Mouse (Mus musculus): ENCODE results near the gene Defb19. TPM values are rescaled to one million over a fixed set of nuclear protein-coding genes. Genes with fewer than 3 reads are reported as not detected.

The Defb19 gene
- not detected in 2 replicates for polyA plus RNA-seq (2012; rRNA removed)

DNA sequence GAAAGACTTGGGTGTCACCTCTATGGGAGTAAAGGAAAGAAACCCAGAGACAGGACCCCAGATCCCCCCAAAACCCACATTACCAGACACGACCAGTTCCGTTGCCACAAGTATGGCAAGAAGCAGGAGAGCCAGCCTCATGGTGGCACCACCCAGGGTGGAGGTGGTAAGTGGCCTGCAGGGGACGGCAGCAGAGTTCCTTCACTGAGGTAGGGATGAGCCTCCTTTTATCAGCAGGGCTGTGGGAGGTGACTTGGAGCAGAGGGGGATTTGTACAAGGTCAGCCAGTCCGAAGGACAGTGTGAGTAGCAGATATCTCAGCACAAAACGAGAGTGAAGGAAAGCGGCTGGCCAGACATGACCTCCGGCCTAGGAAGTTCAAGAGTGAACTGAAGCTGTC, at the start of gene Defb19:
Gene Defb19, minus strand, starts transcription at position 206 of the 400 bp plus-strand sequence.

DNA sequence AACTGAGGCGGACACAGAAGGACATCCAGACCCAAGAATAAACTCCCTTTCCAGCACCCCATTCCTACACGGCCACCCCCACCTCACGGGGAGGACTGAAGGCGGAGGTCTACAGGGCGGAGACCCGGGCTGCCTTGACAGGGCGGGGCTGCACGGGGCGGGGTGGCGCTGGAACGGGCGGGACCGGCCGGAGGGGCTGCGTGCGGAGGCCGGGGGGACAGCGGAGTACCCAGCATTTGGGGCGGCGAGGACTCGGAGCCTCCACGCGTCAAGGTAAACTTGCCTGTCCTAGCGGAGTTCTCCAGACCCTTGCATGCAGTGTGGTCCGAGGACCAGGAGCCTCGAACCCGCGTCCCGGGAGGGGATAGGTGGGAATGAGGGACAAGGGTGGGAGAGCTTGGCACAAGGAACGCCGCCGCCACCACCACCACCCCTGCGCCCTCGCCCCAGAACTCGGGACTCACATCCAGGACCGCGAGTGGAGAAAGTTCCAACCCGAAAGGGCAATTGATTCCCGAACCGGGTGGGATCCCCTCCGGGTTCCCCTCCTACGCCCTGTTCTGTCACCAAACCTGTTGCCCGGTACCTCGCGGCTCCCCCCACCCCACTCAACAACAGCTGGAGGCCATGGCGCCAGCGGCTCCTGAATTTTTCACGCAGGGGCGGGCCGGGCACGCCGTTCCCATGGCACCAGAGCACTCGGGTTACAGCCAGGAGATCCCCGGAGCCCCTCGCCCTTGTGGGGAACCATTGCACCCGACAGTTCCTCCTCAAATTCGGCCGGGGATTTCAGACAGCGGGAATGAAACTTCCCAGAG, 46.9 kb upstream of the Defb19 start, which contains the start of gene Rem1:
Gene Rem1, plus strand, starts transcription at position 178 of the 818 bp plus-strand sequence.

DNA sequence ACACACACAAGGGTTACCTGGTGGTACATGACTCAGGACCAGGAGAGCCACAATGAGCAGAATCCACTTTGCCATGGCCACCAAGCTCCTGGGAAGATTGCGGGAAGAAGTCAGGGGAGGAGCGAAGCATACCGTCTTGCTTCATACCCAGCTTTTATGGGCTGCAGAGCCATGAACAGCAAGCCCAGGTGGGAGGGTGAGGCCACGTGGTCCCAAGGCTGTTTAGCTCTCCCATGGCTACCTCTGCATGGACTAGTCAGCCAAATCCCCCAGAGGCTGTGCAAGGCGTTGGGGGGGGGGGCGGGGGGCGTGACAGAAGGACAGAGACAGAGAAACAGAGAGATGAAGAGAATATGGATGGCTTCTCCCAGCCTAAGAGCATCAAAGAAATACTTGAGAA, 42.8 kb upstream of the Defb19 start, which contains the start of gene Defb25:
Gene Defb25, minus strand, starts transcription at position 101 of the 400 bp plus-strand sequence.

DNA sequence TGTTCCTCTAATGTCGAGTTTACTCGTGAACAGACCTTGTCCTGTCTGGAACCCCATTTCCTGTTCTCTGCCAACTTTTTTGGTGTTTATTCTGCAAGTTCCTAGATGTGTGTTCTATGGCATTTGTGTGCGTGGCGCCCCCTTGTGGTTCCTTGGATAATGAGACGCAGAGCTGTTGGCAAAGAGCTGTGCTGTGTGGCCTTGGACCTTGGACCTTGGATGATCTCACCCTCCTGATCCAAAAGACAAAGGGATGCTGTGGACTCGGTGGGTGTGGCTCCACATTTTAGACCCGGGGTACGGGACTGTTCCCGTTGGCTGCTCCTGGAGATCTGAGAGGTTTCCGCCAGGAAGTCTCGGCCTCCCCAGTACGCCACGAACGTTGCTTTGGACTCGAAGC, 23.9 kb upstream of the Defb19 start, which contains the start of gene Defb36:
Gene Defb36, plus strand, starts transcription at position 271 of the 400 bp plus-strand sequence.

DNA sequence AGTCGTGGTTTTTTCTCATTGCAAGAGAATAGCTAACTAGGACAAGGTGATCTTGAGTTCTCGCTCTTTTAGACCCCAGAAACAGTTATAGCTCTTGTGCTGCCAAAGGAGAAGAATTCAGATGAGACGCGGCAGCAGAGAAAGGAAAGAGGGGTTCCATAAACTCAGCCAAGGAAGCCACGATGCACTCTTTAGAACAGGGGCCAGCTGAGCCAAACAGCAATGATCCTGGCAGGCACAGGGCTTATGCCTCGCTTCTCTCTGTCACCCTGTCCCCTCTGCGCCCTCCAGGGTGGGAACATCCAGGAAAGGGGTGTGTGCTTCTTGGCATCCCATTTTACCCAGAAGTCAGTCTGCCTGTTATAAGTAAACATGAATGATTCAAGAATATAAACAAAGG, 19.2 kb upstream of the Defb19 start, which contains the start of gene Defb45:
Gene Defb45, minus strand, starts transcription at position 101 of the 400 bp plus-strand sequence.

DNA sequence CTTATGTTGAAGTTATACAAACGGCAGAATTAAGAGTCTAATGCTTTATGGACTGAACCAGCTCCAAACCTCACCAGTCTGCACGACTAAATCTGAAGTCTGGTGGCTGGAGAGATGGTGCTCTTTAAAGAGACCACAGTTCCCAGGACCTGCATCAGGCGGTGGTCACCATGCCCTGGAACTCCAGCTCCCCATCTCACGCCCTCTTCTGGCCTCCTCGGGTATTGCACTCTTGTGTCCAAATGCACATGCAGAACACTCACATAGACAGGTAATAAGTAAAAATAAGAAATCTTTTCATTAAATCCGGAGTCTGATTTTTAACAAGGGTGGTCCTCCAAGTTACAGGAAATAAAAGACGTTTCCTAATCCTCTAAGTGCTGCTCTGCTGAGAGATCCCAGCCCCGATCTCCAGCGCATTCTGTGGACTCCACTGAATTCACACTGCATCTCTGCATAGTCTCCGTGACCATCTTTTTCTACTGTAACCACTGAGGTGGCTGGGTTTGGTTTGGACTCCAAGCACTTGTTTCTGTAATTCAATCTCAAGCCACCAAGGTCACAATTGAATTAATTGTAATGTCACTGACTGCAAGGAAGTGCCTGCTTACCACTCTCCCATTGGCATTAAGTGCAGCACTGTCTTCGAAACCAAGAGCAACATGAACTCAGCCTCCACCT, 7.9 kb downstream of the Defb19 start, which contains the start of gene Defb21:
Gene Defb21, plus strand, starts transcription at position 631 of the 681 bp plus-strand sequence.

DNA sequence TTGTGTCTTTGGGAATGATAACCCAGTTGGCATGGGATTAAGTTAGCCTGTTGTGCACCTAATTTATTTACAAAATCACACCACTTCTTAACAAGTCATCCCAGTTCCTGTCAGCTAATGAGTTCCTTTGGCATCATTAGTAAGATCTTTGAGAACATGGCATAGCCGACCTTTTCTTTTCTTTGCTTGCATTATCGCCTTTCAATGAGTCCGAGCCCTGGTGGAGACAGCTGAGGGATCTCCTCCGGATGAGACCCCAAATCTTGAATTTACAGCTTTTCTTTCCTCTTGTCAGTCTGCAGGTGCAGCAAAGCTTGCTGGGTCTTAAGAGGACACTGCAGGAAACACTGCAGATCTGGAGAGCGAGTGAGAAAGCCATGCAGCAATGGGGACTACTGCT, 11.1 kb downstream of the Defb19 start, which contains the start of gene Gm17416:
Gene Gm17416, plus strand, starts transcription at position 301 of the 400 bp plus-strand sequence.

DNA sequence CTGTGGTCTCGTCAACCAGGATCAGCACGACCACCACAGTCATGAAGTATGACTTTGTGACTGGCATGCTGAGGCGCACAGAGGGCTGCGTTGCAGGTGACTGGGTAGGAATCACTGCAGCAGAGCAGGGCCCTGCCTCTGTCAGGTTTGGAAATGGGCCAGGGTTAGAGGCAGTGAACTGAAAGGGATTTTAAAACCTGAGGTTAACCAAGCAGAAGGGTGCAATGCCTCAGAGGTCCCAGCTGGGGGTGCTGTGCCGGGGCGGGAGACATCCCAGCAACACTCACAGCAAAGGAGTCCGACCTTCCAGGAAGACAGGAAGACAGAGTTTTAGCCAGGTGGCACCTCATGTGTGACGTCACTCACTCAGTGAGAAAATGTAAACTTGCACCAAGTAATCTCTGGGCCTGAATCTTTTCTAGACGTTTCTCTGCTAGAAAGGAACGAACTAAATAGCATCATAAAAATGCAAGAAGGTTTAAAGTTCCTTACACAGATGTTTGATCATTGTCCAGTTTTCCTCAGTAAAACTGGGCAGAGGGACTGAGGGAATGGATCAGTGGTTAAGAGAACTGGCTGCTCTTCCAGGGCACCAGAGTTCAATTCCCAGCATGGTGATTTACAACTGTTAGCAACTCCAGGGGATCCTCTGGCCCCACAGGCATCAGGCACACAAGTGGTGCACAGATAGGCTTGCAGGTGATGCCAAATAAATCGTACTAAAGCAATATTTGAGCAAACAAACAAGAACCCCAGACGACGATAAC, 40.0 kb downstream of the Defb19 start, which contains the start of gene Defb29:
Gene Defb29, minus strand, starts transcription at position 155 of the 767 bp plus-strand sequence.

Other genes with a start within 250 kb of the Defb19 start
- gene Rbck1, start 247.7 kb downstream of the Defb19 start, polyA plus RNA-seq (2012; rRNA removed): 89.9 and 100 TPM in 2 replicates
- gene Trib3, start 236.3 kb downstream of the Defb19 start, polyA plus RNA-seq (2012; rRNA removed): 1.5 and 3.1 TPM in 2 replicates
- 0.22 and 0.56 TPM in 2 replicates for gene Nrsn2, start 203.7 kb downstream of the Defb19 start, polyA plus RNA-seq (2012; rRNA removed)
- gene Sox12, start 182.2 kb downstream of the Defb19 start, polyA plus RNA-seq (2012; rRNA removed): 3.7 and 4.3 TPM in 2 replicates
- gene Zcchc3, start 165.3 kb downstream of the Defb19 start, polyA plus RNA-seq (2012; rRNA removed): 1.3 and 1.4 TPM in 2 replicates
- 0.26 TPM in 1 of 2 replicates, not detected in the other for gene 6820408C15Rik, start 164.7 kb downstream of the Defb19 start, polyA plus RNA-seq (2012; rRNA removed)
- gene Defb23, start 115.7 kb downstream of the Defb19 start, polyA plus RNA-seq (2012; rRNA removed): 0.23 TPM in 1 of 2 replicates, not detected in the other
- 1.2 TPM in 1 of 2 replicates, not detected in the other for gene Defb20, start 103.2 kb downstream of the Defb19 start, polyA plus RNA-seq (2012; rRNA removed)
- gene Defb22, start 90.2 kb downstream of the Defb19 start, polyA plus RNA-seq (2012; rRNA removed): 0.31 TPM in 1 of 2 replicates, not detected in the other
- not detected in 2 replicates for gene Defb26, start 68.6 kb downstream of the Defb19 start, polyA plus RNA-seq (2012; rRNA removed)
- gene Defb28, start 62.1 kb downstream of the Defb19 start, polyA plus RNA-seq (2012; rRNA removed): 0.39 TPM in 1 of 2 replicates, not detected in the other
- gene Defb29, start 40.2 kb downstream of the Defb19 start, polyA plus RNA-seq (2012; rRNA removed): not detected in 2 replicates
- not detected in 2 replicates for gene Gm17416, start 11.0 kb downstream of the Defb19 start, polyA plus RNA-seq (2012; rRNA removed)
- not detected in 2 replicates for gene Defb21, start 7.6 kb downstream of the Defb19 start, polyA plus RNA-seq (2012; rRNA removed)
- not detected in 2 replicates for gene Defb45, start 19.1 kb upstream of the Defb19 start, polyA plus RNA-seq (2012; rRNA removed)
- gene Defb36, start 24.0 kb upstream of the Defb19 start, polyA plus RNA-seq (2012; rRNA removed): not detected in 2 replicates
- gene Defb25, start 42.7 kb upstream of the Defb19 start, polyA plus RNA-seq (2012; rRNA removed): 3.2 TPM in 1 of 2 replicates, not detected in the other
- gene Rem1, start 46.6 kb upstream of the Defb19 start, polyA plus RNA-seq (2012; rRNA removed): 6.7 and 10.2 TPM in 2 replicates
- gene H13, start 89.1 kb upstream of the Defb19 start, polyA plus RNA-seq (2012; rRNA removed): 70.4 and 121 TPM in 2 replicates
- gene Mcts2, start 106.7 kb upstream of the Defb19 start, polyA plus RNA-seq (2012; rRNA removed): 0.67 and 1.0 TPM in 2 replicates
- 694 and 877 TPM in 2 replicates for gene Id1, start 155.9 kb upstream of the Defb19 start, polyA plus RNA-seq (2012; rRNA removed)
- 1.8 and 3.3 TPM in 2 replicates for gene Cox4i2, start 173.9 kb upstream of the Defb19 start, polyA plus RNA-seq (2012; rRNA removed)